Mouse (Mus musculus): Measurements from ENCODE around the gene Olfr1360. TPM values are rescaled to one million over a fixed set of nuclear protein-coding genes. Genes with fewer than 3 reads are reported as not detected.
A peak's percentile ranks its signal among the peaks of the same experiment; 100 is the strongest.
"Not testable (repeated sequence)": the region's sequence is repeated elsewhere in the genome, so short reads cannot be mapped to it uniquely, and the experiment has no call there.

Gene Olfr1360
- not detected in 2 replicates for polyA plus RNA-seq (2014; fragmentation: Nextera tagmentation; extraction: Ambion mirVana)

- Histone ChIP-seq H3K36me3 (ENCODE audit: control insufficient read depth, insufficient read depth, low read length) (no peaks in the 10 kb centered on the region), H3K4me1 (ENCODE audit: control insufficient read depth, insufficient read depth, low read length) (no peaks in the 10 kb centered on the region), H3K27ac (ENCODE audit: low read depth, low read length) (no peak within 1 kb of the TSS), H3K9me3 (ENCODE audit: control insufficient read depth, low read length) (no peaks in the 10 kb centered on the region), H3K4me2 (ENCODE audit: low read depth, low read length) (no peak within 1 kb of the TSS), H3K4me3 (ENCODE audit: low read depth, low read length) (no peak within 1 kb of the TSS), H3K27me3 (ENCODE audit: control insufficient read depth, insufficient read depth, low read length) (no peaks in the 10 kb centered on the region), H3K9ac (replicated peaks; ENCODE audit: low read depth, low read length) (no peak within 1 kb of the TSS)
- no peak for ATAC-seq (ENCODE audit: low read depth)
- 81% methylated on average over 2 of the region's 2 CpGs for WGBS
Measured at GRCm38 (mm10) chr13:21677305-21677704, at the start of gene Olfr1360. TSS of gene Olfr1360 (minus strand) at chr13:21677405.

GRCm38 (mm10) chr13:21722993-21723836 lies 46.0 kb upstream of the Olfr1360 start:
- H3K4me1 ChIP-seq (ENCODE audit: control insufficient read depth, insufficient read depth, low read length) = peaks cover 14% of the 10 kb centered on the region
- H3K4me2 ChIP-seq (ENCODE audit: low read depth, low read length) = peak overlapping the region; percentile 54; the same call in 1 of the 2 replicates
- WGBS = 27% methylated on average over 5 of the region's 5 CpGs
- no peak overlapping the region for H3K9ac ChIP-seq (replicated peaks; ENCODE audit: low read depth, low read length)
- H3K27ac ChIP-seq (ENCODE audit: low read depth, low read length) = no peak overlapping the region
- H3K9me3 ChIP-seq (ENCODE audit: control insufficient read depth, low read length) = no peaks in the 10 kb centered on the region
- ATAC-seq (ENCODE audit: low read depth) = no peak
- no peaks in the 10 kb centered on the region for H3K27me3 ChIP-seq (ENCODE audit: control insufficient read depth, insufficient read depth, low read length)
- no peaks in the 10 kb centered on the region for H3K36me3 ChIP-seq (ENCODE audit: control insufficient read depth, insufficient read depth, low read length)
- H3K4me3 ChIP-seq (ENCODE audit: low read depth, low read length) = no peak overlapping the region

DNA sequence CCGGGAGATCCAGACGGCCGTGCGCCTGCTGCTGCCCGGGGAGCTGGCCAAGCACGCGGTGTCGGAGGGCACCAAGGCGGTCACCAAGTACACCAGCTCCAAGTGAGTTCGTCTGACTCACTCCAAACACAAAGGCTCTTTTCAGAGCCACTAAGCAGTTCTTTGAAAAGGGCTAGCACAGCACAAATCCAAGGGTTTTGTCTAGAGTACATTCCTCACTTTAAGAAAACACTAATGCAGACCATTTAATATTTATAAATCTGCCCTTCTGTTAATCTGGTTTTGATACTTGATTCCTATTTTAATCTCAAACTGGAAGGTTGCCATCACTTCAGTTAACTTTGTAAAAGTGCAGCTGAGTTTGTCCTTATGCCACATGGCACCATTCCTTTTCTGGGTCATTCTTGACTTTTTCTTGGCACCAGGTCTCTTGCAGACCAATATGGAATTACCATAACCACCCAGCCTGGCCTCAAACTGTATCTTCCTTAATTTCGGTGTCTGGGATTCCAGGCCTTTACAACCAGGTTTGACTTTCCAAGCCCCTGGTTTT lies 45.2 kb upstream of the Olfr1360 start:
- peak overlapping the region; percentile 73; the same call in 1 of the 2 replicates for H3K27ac ChIP-seq (ENCODE audit: low read depth, low read length)
- H3K4me2 ChIP-seq (ENCODE audit: low read depth, low read length) = peak overlapping the region; percentile 54
- no peaks in the 10 kb centered on the region for H3K9me3 ChIP-seq (ENCODE audit: control insufficient read depth, low read length)
- peak overlapping the region; percentile 37 for H3K4me3 ChIP-seq (ENCODE audit: low read depth, low read length)
- H3K4me1 ChIP-seq (ENCODE audit: control insufficient read depth, insufficient read depth, low read length) = peaks cover 17% of the 10 kb centered on the region
- no peaks in the 10 kb centered on the region for H3K36me3 ChIP-seq (ENCODE audit: control insufficient read depth, insufficient read depth, low read length)
- H3K9ac ChIP-seq (replicated peaks; ENCODE audit: low read depth, low read length) = peak overlapping the region; percentile 41; the same call in 1 of the 2 replicates
- WGBS = 2% methylated on average over 9 of the region's 11 CpGs
- no peaks in the 10 kb centered on the region for H3K27me3 ChIP-seq (ENCODE audit: control insufficient read depth, insufficient read depth, low read length)
- peak; percentile 29 for ATAC-seq (ENCODE audit: low read depth)

- ATAC-seq (ENCODE audit: low read depth) = peak; percentile 97
- Histone ChIP-seq H3K4me3 (ENCODE audit: low read depth, low read length) (peak within 1 kb of the TSS; percentile 37), H3K4me1 (ENCODE audit: control insufficient read depth, insufficient read depth, low read length) (peaks cover 17% of the 10 kb centered on the region), H3K9ac (replicated peaks; ENCODE audit: low read depth, low read length) (peak within 1 kb of the TSS; percentile 41; the same call in 1 of the 2 replicates), H3K27ac (ENCODE audit: low read depth, low read length) (peak within 1 kb of the TSS; percentile 73), H3K4me2 (ENCODE audit: low read depth, low read length) (peak within 1 kb of the TSS; percentile 54)
- not testable (repeated sequence) for H3K9me3 ChIP-seq (ENCODE audit: control insufficient read depth, low read length); H3K27me3 ChIP-seq (ENCODE audit: control insufficient read depth, insufficient read depth, low read length); H3K36me3 ChIP-seq (ENCODE audit: control insufficient read depth, insufficient read depth, low read length)
- under 1% methylated on average over 22 of the region's 37 CpGs for WGBS
Measured at GRCm38 (mm10) chr13:21721757-21722372, 44.7 kb upstream of the Olfr1360 start, which contains the start of gene Hist1h2bm. TSS of gene Hist1h2bm (plus strand) at chr13:21722044.

DNA sequence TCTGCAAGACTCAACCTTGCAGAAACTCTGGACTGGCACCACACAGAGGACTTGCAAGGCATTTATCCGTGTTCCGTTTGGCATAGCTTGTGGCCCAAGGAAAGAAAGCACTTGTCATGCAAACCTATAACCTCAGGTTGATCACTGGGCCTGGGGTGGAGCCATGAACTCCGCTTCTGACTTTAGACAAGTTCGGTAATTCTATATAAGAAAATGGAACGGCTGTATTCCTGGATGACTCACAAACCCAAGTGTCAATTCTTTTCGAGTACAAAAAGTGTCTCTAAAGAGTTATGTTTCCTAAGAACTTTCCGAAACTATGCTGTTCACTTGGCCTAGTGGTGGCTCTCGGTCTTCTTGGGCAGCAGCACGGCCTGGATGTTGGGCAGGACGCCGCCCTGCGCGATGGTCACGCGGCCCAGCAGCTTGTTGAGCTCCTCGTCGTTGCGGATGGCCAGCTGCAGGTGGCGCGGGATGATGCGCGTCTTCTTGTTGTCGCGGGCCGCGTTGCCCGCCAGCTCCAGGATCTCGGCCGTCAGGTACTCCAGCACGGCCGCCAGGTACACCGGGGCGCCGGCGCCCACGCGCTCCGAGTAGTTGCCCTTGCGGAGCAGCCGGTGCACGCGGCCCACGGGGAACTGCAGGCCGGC lies 44.0 kb upstream of the Olfr1360 start:
- H3K4me3 ChIP-seq (ENCODE audit: low read depth, low read length) = peak overlapping the region; percentile 37
- not testable (repeated sequence) for H3K36me3 ChIP-seq (ENCODE audit: control insufficient read depth, insufficient read depth, low read length); H3K9me3 ChIP-seq (ENCODE audit: control insufficient read depth, low read length); H3K27me3 ChIP-seq (ENCODE audit: control insufficient read depth, insufficient read depth, low read length); H3K9ac ChIP-seq (replicated peaks; ENCODE audit: low read depth, low read length)
- peak overlapping the region; percentile 54 for H3K4me2 ChIP-seq (ENCODE audit: low read depth, low read length)
- peaks cover 17% of the 10 kb centered on the region for H3K4me1 ChIP-seq (ENCODE audit: control insufficient read depth, insufficient read depth, low read length)
- WGBS = under 1% methylated on average over 19 of the region's 44 CpGs
- H3K27ac ChIP-seq (ENCODE audit: low read depth, low read length) = peak overlapping the region; percentile 55
- peak; percentile 7 for ATAC-seq (ENCODE audit: low read depth)

GRCm38 (mm10) chr13:21718381-21719080 lies 41.3 kb upstream of the Olfr1360 start:
- peak overlapping the region; percentile 16; the same call in 1 of the 2 replicates for H3K27ac ChIP-seq (ENCODE audit: low read depth, low read length)
- H3K36me3 ChIP-seq (ENCODE audit: control insufficient read depth, insufficient read depth, low read length) = no peaks in the 10 kb centered on the region
- H3K27me3 ChIP-seq (ENCODE audit: control insufficient read depth, insufficient read depth, low read length) = no peaks in the 10 kb centered on the region
- no peaks in the 10 kb centered on the region for H3K9me3 ChIP-seq (ENCODE audit: control insufficient read depth, low read length)
- peak overlapping the region; percentile 76 for H3K4me2 ChIP-seq (ENCODE audit: low read depth, low read length)
- ATAC-seq (ENCODE audit: low read depth) = no peak
- peak overlapping the region; percentile 41 for H3K9ac ChIP-seq (replicated peaks; ENCODE audit: low read depth, low read length)
- 64% methylated on average over 4 of the region's 4 CpGs for WGBS
- H3K4me1 ChIP-seq (ENCODE audit: control insufficient read depth, insufficient read depth, low read length) = peaks cover 24% of the 10 kb centered on the region
- peak overlapping the region; percentile 30 for H3K4me3 ChIP-seq (ENCODE audit: low read depth, low read length)

DNA sequence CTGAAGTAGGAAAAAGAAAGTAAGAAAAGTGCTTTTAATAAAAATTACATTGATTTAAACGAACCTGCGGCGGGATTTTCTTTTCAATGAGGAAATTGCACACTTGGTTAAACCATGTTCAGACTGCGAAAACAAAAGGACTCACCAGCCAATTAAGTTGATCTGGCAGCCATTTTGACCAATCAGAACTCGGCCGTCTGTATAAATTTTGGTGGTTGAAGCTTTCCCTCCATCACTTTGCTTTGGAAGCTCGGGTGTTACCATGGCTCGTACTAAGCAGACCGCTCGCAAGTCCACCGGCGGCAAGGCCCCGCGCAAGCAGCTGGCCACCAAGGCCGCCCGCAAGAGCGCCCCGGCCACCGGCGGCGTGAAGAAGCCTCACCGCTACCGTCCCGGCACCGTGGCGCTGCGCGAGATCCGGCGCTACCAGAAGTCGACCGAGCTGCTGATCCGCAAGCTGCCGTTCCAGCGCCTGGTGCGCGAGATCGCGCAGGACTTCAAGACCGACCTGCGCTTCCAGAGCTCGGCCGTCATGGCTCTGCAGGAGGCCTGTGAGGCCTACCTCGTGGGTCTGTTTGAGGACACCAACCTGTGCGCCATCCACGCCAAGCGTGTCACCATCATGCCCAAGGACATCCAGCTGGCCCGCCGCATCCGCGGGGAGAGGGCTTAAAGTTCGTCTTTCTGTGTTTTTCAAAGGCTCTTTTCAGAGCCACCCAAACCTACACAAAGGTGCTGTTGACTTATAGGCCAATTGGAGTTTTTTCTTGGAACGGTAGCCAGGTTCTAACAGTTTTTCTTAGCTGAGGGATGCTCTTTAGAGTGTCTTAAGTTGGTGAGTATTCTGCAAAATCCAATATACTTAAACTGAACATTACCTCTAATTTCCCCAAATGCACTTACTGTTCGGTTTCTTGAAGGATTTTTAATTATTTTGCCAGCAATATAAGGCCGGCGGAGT lies 40.5 kb upstream of the Olfr1360 start, which contains the start of gene Hist1h3h:
Gene Hist1h3h (plus strand): TSS at position 263 of the 961 bp plus-strand sequence.
- Histone ChIP-seq H3K27ac (ENCODE audit: low read depth, low read length) (peak within 1 kb of the TSS; percentile 92), H3K4me2 (ENCODE audit: low read depth, low read length) (peak within 1 kb of the TSS; percentile 76), H3K4me1 (ENCODE audit: control insufficient read depth, insufficient read depth, low read length) (peaks cover 23% of the 10 kb centered on the region), H3K9ac (replicated peaks; ENCODE audit: low read depth, low read length) (peak within 1 kb of the TSS; percentile 41), H3K4me3 (ENCODE audit: low read depth, low read length) (peak within 1 kb of the TSS; percentile 37)
- ATAC-seq (ENCODE audit: low read depth) = peak; percentile 42
- not testable (repeated sequence) for H3K27me3 ChIP-seq (ENCODE audit: control insufficient read depth, insufficient read depth, low read length); H3K36me3 ChIP-seq (ENCODE audit: control insufficient read depth, insufficient read depth, low read length); H3K9me3 ChIP-seq (ENCODE audit: control insufficient read depth, low read length)
- under 1% methylated on average over 21 of the region's 56 CpGs for WGBS
